Mouse (Mus musculus) heart, embryonic 15.5 days (tissue): Measurements from ENCODE around the gene Pllp. TPM values are rescaled to one million over a fixed set of nuclear protein-coding genes. Genes with fewer than 3 reads are reported as not detected.

Source experiments
- ATAC-seq: fragments of 200-750 bp; cut with Nextera tagmentation; replicated peaks from 2 replicates; pipeline ENCODE4 v1.8.0; 2017; ENCODE audit warnings: low read depth, moderate TSS enrichment; ENCODE audit not compliant: insufficient number of reproducible peaks, insufficient read depth, low FRiP score
- H3K27ac ChIP-seq: fragments of 300-500 bp; sonication (generic); 2 replicates; pipeline ENCODE4 v1.5.1; 2015; ENCODE audit warnings: mild to moderate bottlenecking, inconsistent platforms
- H3K27me3 ChIP-seq: fragments of 300-500 bp; sonication (generic); 2 replicates; pipeline ENCODE4 v1.6.1; 2015; ENCODE audit warnings: inconsistent platforms
- H3K36me3 ChIP-seq: fragments of 300-500 bp; sonication (generic); 2 replicates; pipeline ENCODE4 v1.6.1; 2015; ENCODE audit warnings: mild to moderate bottlenecking, inconsistent platforms
- H3K4me1 ChIP-seq: fragments of 300-500 bp; sonication (generic); replicated peaks from 2 replicates; pipeline ENCODE4 v1.6.1; 2015; ENCODE audit warnings: inconsistent platforms
- H3K4me2 ChIP-seq: fragments of 300-500 bp; sonication (generic); 2 replicates; pipeline ENCODE4 v1.6.1; 2015; ENCODE audit warnings: inconsistent platforms, mild to moderate bottlenecking, moderate library complexity
- H3K4me3 ChIP-seq: fragments of 300-500 bp; sonication (generic); 2 replicates; pipeline ENCODE4 v1.5.1; 2015; ENCODE audit warnings: mild to moderate bottlenecking, inconsistent platforms
- H3K9ac ChIP-seq: fragments of 300-500 bp; sonication (generic); 2 replicates; pipeline ENCODE4 v1.6.1; 2015; ENCODE audit warnings: mild to moderate bottlenecking, inconsistent platforms
- H3K9me3 ChIP-seq: fragments of 300-500 bp; sonication (generic); replicated peaks from 2 replicates; pipeline ENCODE4 v1.6.1; 2016; ENCODE audit warnings: inconsistent platforms
- WGBS: fragments of 180-500 bp; shearing (Covaris S2); methylation state at CpG from one replicate; pipeline ENCODE4 v1.1.7; 2015; ENCODE audit warnings: mixed read lengths; 5-methylcytosine and 5-hydroxymethylcytosine counted together
- polyA plus RNA-seq: library from polyadenylated mRNA; unstranded; fragments of >200 nt; fragmentation: Nextera tagmentation; extraction: Ambion mirVana; gene quantifications from 2 replicates; pipeline ENCODE4 v1.2.1, GENCODE M21; 2015

Pllp gene
- polyA plus RNA-seq, 1 experiment from 2014 or later, result 0.23 TPM

DNA sequence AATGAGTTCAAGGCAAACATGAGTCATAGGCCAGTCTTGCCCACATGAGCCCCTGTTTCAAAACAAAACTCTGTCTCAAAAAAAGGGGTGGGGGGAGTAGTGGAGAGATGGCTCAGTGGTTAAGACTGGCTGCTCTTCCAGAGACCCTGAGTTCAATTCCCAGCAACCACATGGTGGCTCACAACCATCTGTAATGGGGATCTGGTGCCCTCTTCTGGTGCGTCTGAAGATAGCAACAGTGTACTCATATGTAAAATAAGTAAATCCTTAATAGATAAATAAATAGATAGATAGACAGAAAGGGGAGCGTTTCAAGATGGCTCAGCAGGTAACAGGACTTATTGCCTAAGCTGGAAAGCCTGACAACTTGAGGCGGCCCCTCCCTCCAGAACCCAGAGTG is 15.7 kb downstream of the Pllp start:
- Histone ChIP-seq H3K9me3 (no peaks in the 10 kb centered on the region), H3K4me1 (no peaks in the 10 kb centered on the region), H3K27ac (no peak overlapping the region), H3K27me3 (no peaks in the 10 kb centered on the region), H3K36me3 (no peaks in the 10 kb centered on the region), H3K4me2 (no peak overlapping the region), H3K4me3 (no peak overlapping the region), H3K9ac (no peak overlapping the region)
- no peak for ATAC-seq
- 80% methylated on average over 3 of the region's 3 CpGs for WGBS

DNA sequence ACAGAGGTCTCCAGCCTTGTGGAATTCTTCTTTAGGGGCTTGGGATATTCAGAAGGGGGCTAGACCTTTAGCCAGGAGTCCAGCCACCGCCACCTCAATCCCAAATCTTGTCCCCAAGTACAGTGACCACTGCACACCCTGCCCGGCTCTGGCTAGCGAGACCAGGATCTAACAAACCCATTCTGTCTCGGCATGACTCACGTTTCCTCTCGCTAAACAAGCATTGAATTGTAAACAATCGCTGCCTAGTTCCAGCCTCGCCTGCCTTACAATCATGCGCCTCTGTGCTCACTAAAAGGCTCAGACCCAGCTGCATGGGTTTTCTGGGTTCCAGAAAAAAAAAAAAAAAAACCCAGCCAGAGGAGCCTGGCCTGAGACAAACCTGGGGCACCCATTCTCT is 17.5 kb downstream of the Pllp start:
- H3K27ac ChIP-seq, result peak overlapping the region; percentile 11; the same call in 1 of the 2 replicates
- no peaks in the 10 kb centered on the region for H3K27me3 ChIP-seq
- 50% methylated on average over 9 of the region's 9 CpGs for WGBS
- H3K36me3 ChIP-seq, result peaks cover 15% of the 10 kb centered on the region
- no peaks in the 10 kb centered on the region for H3K9me3 ChIP-seq
- H3K4me2 ChIP-seq, result no peak overlapping the region
- no peak overlapping the region for H3K9ac ChIP-seq
- no peaks in the 10 kb centered on the region for H3K4me1 ChIP-seq
- H3K4me3 ChIP-seq, result no peak overlapping the region
- ATAC-seq, result 0 out of 2 replicates have a peak, but pooled peaks have one; percentile 16

DNA sequence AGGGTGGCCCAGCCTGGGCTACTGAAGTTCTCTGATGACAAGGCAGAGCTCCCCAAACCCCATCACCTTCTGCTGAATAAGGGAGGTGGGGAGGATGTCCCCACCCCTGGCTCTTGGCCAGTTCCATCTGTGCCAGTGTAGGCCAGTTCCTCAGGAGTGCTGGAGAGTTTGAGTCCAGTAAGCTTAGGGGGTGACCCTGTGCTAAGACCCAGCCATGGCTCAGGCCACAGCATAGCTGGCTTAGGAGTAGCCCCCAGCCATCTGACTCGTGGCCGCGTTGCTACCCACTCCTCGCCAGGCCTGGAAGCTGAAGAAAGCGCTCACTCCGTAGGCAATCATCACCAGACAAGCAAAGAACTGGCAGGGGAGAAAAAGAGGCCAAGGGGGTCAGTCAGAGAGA is 20.2 kb downstream of the Pllp start:
- no peak overlapping the region for H3K27ac ChIP-seq
- peaks cover 42% of the 10 kb centered on the region for H3K36me3 ChIP-seq
- no peak for ATAC-seq
- 83% methylated on average over 6 of the region's 6 CpGs for WGBS
- H3K9me3 ChIP-seq, result no peaks in the 10 kb centered on the region
- H3K4me3 ChIP-seq, result no peak overlapping the region
- H3K27me3 ChIP-seq, result no peaks in the 10 kb centered on the region
- no peak overlapping the region for H3K9ac ChIP-seq
- H3K4me2 ChIP-seq, result no peak overlapping the region
- H3K4me1 ChIP-seq, result no peaks in the 10 kb centered on the region

DNA sequence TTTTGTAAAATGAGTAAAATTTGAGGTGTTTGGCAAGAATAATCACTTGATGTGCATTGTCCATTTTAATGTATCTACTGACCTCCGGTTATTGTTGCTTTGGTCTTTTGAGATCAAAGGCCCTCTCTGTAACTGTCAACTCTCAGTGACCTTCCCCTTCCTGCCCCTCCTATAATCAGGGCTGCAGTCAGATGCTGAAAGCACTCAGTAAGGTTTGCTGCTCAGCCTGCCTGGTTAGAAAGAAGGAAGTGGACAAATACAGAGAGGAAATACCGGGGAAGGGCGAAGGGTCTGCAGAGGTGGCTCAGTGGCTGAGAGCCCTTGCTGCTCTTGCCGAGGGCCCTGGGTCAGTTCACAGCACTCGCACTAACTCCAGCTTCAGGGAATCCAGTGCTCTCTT is 21.7 kb downstream of the Pllp start:
- Histone ChIP-seq H3K36me3 (peaks cover 49% of the 10 kb centered on the region), H3K9me3 (no peaks in the 10 kb centered on the region), H3K4me2 (no peak overlapping the region), H3K4me3 (no peak overlapping the region), H3K9ac (no peak overlapping the region), H3K27ac (no peak overlapping the region), H3K27me3 (no peaks in the 10 kb centered on the region), H3K4me1 (no peaks in the 10 kb centered on the region)
- WGBS, result 60% methylated on average over 5 of the region's 5 CpGs
- ATAC-seq, result no peak

DNA sequence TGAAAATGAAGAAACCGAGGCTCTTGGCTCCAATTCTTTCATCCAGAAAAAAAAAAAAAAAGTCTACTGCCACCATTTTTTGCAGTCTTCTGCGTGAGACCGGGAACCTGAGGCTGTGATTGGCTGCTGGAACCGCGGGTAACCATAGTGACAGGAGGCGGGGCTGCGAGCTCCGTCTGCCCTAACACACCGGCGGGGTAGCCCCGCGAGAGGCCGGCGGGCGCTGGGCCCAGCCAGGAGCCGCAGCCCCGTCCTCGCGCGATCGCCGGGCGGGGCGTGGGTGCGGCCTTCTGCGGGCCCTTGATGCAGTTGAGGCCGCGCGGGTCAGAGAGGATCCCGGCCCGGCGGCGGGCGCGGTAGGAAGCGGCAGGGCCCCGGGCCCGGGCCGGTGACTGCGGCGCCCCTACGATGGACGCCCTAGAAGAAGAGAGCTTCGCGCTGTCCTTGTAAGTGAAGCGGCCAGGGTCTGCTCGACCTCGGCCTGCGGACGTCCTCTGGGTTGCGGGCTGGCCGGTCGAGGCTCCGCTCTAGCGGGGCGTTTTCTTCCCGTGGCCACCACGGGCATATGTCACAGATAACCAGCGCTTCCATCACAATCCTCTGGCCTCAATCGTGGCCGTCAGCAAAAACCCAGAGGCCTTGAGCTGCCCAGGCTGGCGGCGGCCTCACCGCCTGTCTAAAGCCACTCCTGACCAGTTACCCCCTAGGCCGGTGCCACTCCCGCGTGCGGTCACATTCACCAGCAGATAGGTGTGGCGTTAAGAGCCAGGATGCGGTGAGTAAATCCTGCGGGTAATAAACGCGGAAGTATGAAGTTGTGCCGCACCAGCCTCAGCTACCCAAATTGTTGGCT is 29.4 kb downstream of the Pllp start, which contains the start of gene Arl2bp:
Gene Arl2bp, plus strand, starts transcription at position 145 of the 853 bp plus-strand sequence.
- Histone ChIP-seq H3K9me3 (no peaks in the 10 kb centered on the region), H3K4me2 (peak within 1 kb of the TSS; percentile 72), H3K4me3 (peak within 1 kb of the TSS; percentile 74), H3K9ac (peak within 1 kb of the TSS; percentile 81), H3K36me3 (peaks cover 19% of the 10 kb centered on the region), H3K27me3 (no peaks in the 10 kb centered on the region), H3K27ac (peak within 1 kb of the TSS; percentile 79), H3K4me1 (peaks cover 11% of the 10 kb centered on the region; the same call in 1 of the 2 replicates)
- peak; percentile 100 for ATAC-seq
- under 1% methylated on average over 74 of the region's 74 CpGs for WGBS

DNA sequence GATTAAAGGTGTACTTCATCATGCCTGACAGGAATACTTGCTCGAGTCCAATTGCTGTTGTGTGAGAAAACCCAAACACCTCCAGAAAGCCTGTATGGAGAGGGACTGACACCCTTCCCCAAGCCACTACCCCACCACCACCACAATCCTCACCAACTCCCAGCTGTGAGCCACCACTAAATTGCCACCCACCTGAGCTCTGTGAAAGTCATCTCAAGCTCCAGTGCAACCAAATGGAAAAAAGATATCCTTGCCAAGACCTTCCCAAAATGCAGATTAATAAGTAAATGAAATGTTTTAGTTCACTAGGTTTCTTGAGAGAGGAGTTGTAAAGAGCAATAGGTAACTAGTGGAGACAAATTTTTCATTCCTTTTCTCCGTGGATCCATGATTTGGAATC is 31.4 kb downstream of the Pllp start:
- ATAC-seq, result no peak

GRCm38 (mm10) chr8:94660418-94660817 is 35.7 kb downstream of the Pllp start:
- peaks cover 26% of the 10 kb centered on the region for H3K36me3 ChIP-seq
- no peak for ATAC-seq
- no peaks in the 10 kb centered on the region for H3K27me3 ChIP-seq
- no peak overlapping the region for H3K9ac ChIP-seq
- no peaks in the 10 kb centered on the region for H3K9me3 ChIP-seq
- H3K4me3 ChIP-seq, result no peak overlapping the region
- H3K27ac ChIP-seq, result no peak overlapping the region
- no peak overlapping the region for H3K4me2 ChIP-seq
- H3K4me1 ChIP-seq, result no peaks in the 10 kb centered on the region
- 87% methylated on average over 4 of the region's 4 CpGs for WGBS

More for the DNA sequence above, 31.4 kb downstream of the Pllp start:
- H3K27ac ChIP-seq, result no peak overlapping the region
- no peak overlapping the region for H3K4me2 ChIP-seq
- H3K9me3 ChIP-seq, result no peaks in the 10 kb centered on the region
- H3K36me3 ChIP-seq, result 0 out of 2 replicates have a peak, but pooled peaks cover 11% of the 10 kb centered on the region
- peaks cover 11% of the 10 kb centered on the region; the same call in 1 of the 2 replicates for H3K4me1 ChIP-seq
- H3K27me3 ChIP-seq, result no peaks in the 10 kb centered on the region
- no peak overlapping the region for H3K9ac ChIP-seq
- H3K4me3 ChIP-seq, result no peak overlapping the region
- 71% methylated on average over 2 of the region's 2 CpGs for WGBS

DNA sequence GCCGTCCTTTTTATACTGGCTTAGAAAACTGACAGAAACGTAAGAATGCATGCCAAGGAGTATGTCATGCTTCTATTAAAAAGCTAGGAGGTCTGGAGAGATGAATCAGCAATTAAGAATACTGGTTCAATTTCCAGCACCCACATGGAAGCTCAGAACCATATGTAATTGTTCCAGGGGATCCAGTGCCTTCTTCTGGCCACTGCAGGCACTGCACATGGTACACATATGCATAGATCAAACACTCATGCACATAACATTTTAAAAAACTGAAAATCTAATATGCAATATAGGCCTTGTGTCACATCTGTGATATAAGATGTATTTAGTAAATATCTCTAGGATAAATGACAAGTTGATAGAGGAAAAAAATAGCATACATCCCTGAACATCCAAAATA is 38.0 kb downstream of the Pllp start:
- no peak for ATAC-seq
- Histone ChIP-seq H3K36me3 (peaks cover 44% of the 10 kb centered on the region), H3K4me3 (no peak overlapping the region), H3K27ac (no peak overlapping the region), H3K4me1 (no peaks in the 10 kb centered on the region), H3K4me2 (no peak overlapping the region), H3K27me3 (no peaks in the 10 kb centered on the region), H3K9me3 (no peaks in the 10 kb centered on the region), H3K9ac (no peak overlapping the region)
- 89% methylated on average over 2 of the region's 2 CpGs for WGBS

GRCm38 (mm10) chr8:94654994-94655393 is 41.1 kb downstream of the Pllp start:
- H3K27me3 ChIP-seq, result no peaks in the 10 kb centered on the region
- no peak overlapping the region for H3K4me3 ChIP-seq
- H3K9me3 ChIP-seq, result no peaks in the 10 kb centered on the region
- peaks cover 56% of the 10 kb centered on the region for H3K36me3 ChIP-seq
- no peak for ATAC-seq
- no peak overlapping the region for H3K9ac ChIP-seq
- H3K4me1 ChIP-seq, result no peaks in the 10 kb centered on the region
- no peak overlapping the region for H3K4me2 ChIP-seq
- H3K27ac ChIP-seq, result no peak overlapping the region

GRCm38 (mm10) chr8:94652951-94653350 is 43.1 kb downstream of the Pllp start:
- no peak overlapping the region for H3K27ac ChIP-seq
- peaks cover 59% of the 10 kb centered on the region for H3K36me3 ChIP-seq
- no peaks in the 10 kb centered on the region for H3K4me1 ChIP-seq
- no peak overlapping the region for H3K4me2 ChIP-seq
- H3K27me3 ChIP-seq, result no peaks in the 10 kb centered on the region
- H3K4me3 ChIP-seq, result no peak overlapping the region
- ATAC-seq, result no peak
- 95% methylated on average over 3 of the region's 3 CpGs for WGBS
- no peak overlapping the region for H3K9ac ChIP-seq
- no peaks in the 10 kb centered on the region for H3K9me3 ChIP-seq

- no peak overlapping the region for H3K4me3 ChIP-seq
- no peak overlapping the region for H3K27ac ChIP-seq
- H3K4me1 ChIP-seq, result no peaks in the 10 kb centered on the region
- no peak overlapping the region for H3K4me2 ChIP-seq
- no peak overlapping the region for H3K9ac ChIP-seq
- ATAC-seq, result no peak
- H3K36me3 ChIP-seq, result peaks cover 65% of the 10 kb centered on the region
- no peaks in the 10 kb centered on the region for H3K9me3 ChIP-seq
- H3K27me3 ChIP-seq, result no peaks in the 10 kb centered on the region
- WGBS, result 59% methylated on average over 3 of the region's 3 CpGs
Measured at GRCm38 (mm10) chr8:94649496-94649895, 46.6 kb downstream of the Pllp start.

DNA sequence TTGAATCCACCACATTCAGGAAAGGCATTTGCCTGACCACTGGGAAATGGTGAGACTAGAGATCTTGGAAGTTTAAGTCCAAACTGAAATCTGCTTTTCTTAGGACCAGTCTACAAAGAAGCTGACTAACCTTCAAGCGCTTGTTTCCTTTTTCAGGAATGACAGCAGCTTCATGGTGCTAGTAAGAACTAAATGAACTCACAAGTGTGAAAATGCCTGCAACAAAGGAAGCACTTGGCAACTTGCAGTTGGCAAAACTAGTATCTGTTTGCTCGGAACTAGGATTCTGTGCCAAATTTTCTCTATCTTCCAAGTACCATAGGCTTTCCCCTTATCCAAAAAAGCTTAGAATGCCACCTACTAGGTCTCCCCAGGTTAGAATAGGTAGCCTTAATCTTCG is 49.9 kb downstream of the Pllp start:
- H3K4me2 ChIP-seq, result no peak overlapping the region
- no peaks in the 10 kb centered on the region for H3K9me3 ChIP-seq
- no peaks in the 10 kb centered on the region for H3K27me3 ChIP-seq
- H3K4me3 ChIP-seq, result no peak overlapping the region
- H3K4me1 ChIP-seq, result no peaks in the 10 kb centered on the region
- peaks cover 60% of the 10 kb centered on the region for H3K36me3 ChIP-seq
- ATAC-seq, result no peak
- 86% methylated on average over 3 of the region's 3 CpGs for WGBS
- H3K27ac ChIP-seq, result no peak overlapping the region
- no peak overlapping the region for H3K9ac ChIP-seq
